Mouse (Mus musculus) mouse trophoblast stem cell (cell line): Measurements from ENCODE around the gene Fam216a.
"Not testable (repeated sequence)": the region's sequence is repeated elsewhere in the genome, so short reads cannot be mapped to it uniquely, and the experiment has no call there.

ENCODE experiments used
- in situ Hi-C, 2 experiments: fragments of 300-500 bp; cut with MseI, MboI; formaldehyde crosslinking; loops; 2 replicates in 1 of 2; 3 replicates in 1 of 2; pipeline ENCODE4 v1.15.1; 2025

Gene Fam216a

GRCm38 (mm10) chr5:122324608-122325431, 47.3 kb downstream of the Fam216a start:
- in situ Hi-C loops = no loop called here

GRCm38 (mm10) chr5:122323523-122323922, 48.6 kb downstream of the Fam216a start:
- in situ Hi-C loops = no loop called here

GRCm38 (mm10) chr5:122320205-122320781, 51.9 kb downstream of the Fam216a start:
- in situ Hi-C loops = no loop called here

- in situ Hi-C loops = no loop called here
Measured at GRCm38 (mm10) chr5:122319474-122320204, 52.5 kb downstream of the Fam216a start.

- in situ Hi-C loops = not testable (repeated sequence)
Measured at GRCm38 (mm10) chr5:122318976-122319375, 53.2 kb downstream of the Fam216a start.

GRCm38 (mm10) chr5:122318100-122318499, 54.1 kb downstream of the Fam216a start:
- in situ Hi-C loops = no loop called here

GRCm38 (mm10) chr5:122317329-122318045, 54.7 kb downstream of the Fam216a start:
- in situ Hi-C loops = no loop called here

- in situ Hi-C loops = no loop called here
Measured at GRCm38 (mm10) chr5:122314966-122315667, 57.0 kb downstream of the Fam216a start.
